Mouse (Mus musculus): Measurements from ENCODE around the gene Plxdc2.

Plxdc2 gene

GRCm38 (mm10) chr2:16356106-16356818, at the start of gene Plxdc2:
Gene Plxdc2 (plus strand): TSS chr2:16356304.
- DNase-seq (ENCODE audit: low read depth), result peak; percentile 35

DNA sequence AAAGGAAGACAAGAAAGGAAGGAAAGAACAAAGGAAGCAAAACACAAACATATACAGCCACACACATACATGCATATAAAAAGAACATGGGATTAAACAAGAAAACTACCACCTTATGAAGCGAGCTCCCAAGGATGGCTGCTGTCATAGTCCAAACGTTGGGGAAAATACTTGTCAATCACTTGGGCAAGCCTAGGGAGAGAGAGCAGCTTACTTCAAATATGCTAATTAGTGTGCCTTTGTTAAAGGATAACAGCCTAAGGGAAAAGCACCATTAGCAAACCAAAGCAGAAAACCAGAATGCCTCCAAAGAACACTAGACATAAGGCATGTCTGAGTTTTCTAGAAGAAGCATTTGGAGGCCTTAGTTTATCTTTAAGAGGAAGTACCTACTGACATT, 45.7 kb upstream of the Plxdc2 start:
- DNase-seq (ENCODE audit: low read depth), result no peak

- DNase-seq (ENCODE audit: low read depth), result peak; percentile 48
Observed at GRCm38 (mm10) chr2:16312400-16313070, 43.6 kb upstream of the Plxdc2 start.

DNA sequence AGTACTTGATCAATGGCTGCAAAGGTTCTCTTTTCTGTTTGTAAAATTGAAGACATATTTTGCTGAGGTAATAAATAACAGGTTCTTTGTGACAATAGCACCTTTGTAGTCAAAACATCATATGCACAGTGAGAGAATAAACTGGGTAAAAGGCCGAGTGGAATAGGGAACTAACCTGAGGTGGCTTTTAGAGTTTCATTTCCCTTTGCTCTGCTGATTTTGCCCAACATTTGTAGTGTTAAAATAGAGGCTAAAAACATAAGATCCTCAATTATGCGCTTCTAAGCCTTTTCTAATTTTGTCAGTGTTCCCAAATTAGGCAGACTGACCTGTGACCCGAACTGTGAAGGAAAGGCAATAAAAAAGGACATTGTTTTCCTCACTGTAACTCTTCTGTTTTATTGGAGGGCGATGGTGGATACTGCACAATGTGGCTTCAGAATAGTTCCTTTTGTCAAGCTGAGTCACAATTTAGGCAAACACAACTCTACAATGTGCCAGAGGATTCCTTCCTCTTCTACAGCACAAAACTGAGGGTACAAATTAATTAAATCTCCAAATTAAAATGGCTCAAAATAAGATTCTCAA, 20.8 kb upstream of the Plxdc2 start:
- no peak for DNase-seq (ENCODE audit: low read depth)

- DNase-seq (ENCODE audit: low read depth), result no peak
Observed at GRCm38 (mm10) chr2:16344564-16344963, 11.5 kb upstream of the Plxdc2 start.

DNA sequence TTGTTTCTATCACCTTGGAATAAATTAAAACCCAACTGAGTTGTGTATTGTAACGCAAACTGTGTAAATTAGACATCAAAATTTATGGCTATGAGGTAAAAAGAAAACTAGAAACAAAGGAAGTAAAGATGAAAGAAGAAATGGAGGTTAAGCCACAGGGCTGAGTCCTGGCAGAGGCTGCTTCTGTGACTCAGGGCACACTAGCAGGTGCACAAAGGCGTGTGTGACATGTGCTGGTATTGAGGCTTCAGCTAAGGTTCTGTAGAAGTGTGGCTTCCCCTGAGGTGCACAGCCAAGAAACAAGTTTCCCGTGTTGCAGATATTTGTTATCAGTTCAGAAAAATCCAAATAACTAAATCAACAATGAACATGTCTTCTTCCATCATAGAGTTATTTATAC, 5.0 kb upstream of the Plxdc2 start:
- no peak for DNase-seq (ENCODE audit: low read depth)

- peak; percentile 31 for DNase-seq (ENCODE audit: low read depth)
Observed at GRCm38 (mm10) chr2:16355611-16356105, 446 bp upstream of the Plxdc2 start.

DNA sequence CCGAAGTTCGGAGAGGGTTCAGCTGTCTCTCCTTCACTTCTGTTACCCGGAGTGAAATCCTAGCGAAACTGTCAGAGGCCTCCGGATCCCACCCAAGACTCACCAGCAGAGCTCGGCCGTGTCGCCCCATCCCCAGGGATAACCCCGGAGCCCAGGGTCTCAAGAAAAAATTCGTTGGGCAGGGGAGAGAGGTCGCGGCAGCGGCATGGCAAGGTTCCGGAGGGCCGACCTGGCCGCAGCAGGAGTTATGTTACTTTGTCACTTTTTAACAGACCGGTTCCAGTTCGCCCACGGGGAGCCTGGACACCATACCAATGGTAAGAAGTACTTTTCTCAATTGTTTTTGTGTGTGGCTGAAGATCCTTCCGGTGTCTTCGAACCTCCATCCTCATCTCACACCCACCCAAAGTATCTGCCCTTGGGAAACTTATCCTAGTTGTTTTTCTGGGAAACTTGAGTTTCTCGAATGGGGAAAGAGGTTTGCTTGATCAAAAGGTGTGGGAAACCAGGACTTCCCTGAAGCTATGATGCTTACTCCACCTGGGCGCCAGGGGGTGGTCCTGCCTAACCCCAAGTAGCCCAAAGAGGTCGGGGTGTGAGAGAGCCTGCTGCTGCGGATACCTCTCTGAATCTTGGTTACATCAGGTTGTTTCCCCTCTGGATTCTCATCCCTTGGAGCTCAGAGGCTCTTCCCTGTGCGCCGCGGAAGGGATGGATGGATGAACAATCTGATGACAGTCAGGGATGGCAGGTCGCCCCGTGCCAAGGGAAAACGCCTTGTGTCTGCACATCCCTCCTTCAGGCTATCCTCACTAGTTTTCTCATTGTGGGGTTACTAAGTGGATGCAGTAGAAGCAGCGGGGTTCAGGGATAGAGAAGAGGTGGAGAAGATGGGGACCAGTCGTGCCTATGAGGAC, 1.1 kb downstream of the Plxdc2 start:
- DNase-seq (ENCODE audit: low read depth), result no peak

DNA sequence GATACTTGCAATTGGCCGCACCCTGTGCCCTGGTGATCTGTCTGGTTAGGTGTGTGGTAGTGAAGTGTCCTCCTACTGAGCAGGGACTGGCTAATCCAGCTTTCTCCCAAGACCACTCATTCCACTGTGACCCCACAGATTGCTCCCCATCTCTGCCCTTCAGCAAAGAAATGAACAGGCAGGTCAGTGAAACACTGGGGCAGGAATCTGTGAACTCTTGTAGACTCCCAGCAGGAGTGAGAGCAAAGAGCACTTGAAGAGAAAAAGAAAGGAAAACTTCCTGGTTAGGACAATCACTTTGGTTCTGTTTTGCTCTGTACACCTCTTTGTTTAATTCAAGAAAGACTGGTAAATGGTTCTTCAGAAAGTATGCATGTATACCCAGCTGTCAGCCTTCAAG, 1.8 kb downstream of the Plxdc2 start:
- no peak for DNase-seq (ENCODE audit: low read depth)

DNA sequence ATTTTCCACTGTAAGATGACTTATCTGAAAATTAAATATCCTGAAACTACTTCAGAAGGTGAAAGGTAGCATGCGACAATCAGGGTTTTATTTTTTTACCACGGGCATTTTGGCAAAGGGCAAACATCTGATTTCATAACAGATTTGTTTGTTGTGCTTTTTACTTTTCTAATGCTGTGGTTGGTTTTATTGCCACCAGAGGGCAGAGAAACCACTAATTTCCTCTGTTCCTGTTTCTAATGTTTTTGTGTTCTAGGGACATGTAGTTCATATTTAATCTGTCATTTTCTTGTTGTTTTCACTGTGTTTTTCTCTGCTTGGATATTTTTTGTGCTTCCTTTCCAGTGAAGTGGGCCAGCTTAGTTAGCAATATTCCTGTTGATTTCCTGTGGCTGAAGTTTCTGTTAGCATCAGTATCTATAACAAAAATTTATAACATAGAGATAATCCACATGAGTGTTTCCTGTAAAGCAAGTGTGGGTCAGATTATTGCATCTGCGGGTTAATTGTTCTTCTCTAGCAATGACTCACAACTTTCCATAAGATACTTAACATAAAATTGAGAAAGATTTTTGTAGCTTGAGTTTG, 3.3 kb downstream of the Plxdc2 start:
- peak; percentile 12 for DNase-seq (ENCODE audit: low read depth)

GRCm38 (mm10) chr2:16364749-16365148, 8.6 kb downstream of the Plxdc2 start:
- DNase-seq (ENCODE audit: low read depth), result no peak

DNA sequence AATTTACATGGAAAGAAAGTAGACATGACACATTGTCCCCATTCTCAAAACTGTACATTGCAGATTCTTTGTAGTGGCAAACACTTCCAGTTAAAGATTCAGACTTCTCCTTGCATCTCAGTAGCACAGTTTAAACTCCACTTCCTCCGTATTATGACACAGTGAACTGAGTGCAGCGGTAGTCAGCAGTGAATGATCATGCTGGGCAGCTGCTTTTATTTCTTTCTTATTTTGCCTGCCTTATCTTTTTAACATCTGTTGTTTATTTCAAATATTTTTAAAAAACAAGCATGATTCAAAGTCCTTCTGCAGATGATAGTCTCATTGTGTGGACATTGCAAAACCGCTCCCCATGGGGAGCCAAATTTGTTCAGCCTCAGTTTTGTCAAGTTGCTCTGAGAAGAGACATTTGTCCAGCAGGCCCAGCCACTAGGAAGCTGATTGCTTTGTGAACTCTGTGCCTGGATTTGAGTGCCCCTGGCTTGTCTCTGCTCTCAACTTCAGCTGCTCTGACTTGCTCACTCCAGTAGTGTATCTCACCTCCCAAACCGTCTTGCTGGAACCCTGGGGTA, 9.8 kb downstream of the Plxdc2 start:
- DNase-seq (ENCODE audit: low read depth), result no peak

DNA sequence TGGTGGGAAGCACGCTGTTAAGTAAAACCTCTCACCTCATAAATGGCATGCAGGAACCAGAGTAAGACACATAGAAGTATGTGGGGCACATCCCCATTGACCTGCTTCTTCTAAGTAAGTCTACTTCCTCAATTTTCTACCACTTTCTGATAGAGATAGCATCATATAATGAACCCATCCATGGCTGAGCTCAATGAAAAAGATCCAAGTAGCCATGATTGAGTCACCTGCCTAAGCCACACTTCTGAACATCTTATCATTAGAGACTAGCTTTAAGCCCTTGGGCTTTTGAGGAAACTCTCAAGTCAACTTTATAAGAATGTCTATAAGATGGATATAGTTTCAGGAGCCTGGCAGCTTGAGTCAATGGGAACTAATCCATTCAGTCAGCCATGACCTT, 14.3 kb downstream of the Plxdc2 start:
- no peak for DNase-seq (ENCODE audit: low read depth)

DNA sequence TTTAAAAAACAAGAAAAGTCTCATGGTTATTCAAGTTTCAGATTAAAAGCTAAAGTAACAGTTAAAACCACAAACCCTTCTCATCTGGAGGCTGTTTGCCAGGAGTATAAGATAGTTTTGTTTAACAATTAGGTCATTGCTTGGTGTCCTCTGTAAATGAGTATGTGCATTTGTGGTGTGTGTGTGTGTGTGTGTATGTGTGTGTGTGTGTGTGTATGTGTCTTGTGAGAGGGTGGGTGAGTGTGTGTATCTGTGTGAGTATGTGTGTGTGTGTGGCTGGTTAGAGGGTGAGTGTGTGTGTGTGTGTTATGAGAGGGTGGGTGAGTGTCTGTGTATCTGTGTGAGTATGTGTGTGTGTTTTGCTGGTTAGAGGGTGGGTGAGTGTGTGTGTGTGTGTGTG, 18.2 kb downstream of the Plxdc2 start:
- no peak for DNase-seq (ENCODE audit: low read depth)

DNA sequence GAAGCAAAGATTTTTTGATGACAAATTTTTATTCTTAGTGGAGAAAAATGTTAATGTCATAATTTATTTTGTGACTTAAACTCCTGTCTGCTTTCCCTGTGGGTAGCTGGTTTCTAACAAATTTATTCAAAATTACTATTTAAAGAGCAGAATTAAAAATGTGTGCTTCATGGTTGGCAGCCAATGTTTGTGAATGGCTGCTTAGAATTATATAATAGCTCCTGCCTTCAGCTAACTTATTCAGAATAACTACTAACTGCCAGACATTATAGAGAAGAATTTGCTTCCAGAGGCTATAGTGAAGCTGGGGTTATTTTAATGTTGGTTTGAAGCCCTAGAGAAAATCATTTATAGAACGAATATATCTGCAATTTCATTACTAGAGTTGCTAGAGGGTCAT, 30.1 kb downstream of the Plxdc2 start:
- no peak for DNase-seq (ENCODE audit: low read depth)

GRCm38 (mm10) chr2:16386692-16387091, 30.6 kb downstream of the Plxdc2 start:
- DNase-seq (ENCODE audit: low read depth), result no peak

GRCm38 (mm10) chr2:16387787-16388186, 31.7 kb downstream of the Plxdc2 start:
- DNase-seq (ENCODE audit: low read depth), result no peak

GRCm38 (mm10) chr2:16397501-16397900, 41.4 kb downstream of the Plxdc2 start:
- DNase-seq (ENCODE audit: low read depth), result no peak

DNA sequence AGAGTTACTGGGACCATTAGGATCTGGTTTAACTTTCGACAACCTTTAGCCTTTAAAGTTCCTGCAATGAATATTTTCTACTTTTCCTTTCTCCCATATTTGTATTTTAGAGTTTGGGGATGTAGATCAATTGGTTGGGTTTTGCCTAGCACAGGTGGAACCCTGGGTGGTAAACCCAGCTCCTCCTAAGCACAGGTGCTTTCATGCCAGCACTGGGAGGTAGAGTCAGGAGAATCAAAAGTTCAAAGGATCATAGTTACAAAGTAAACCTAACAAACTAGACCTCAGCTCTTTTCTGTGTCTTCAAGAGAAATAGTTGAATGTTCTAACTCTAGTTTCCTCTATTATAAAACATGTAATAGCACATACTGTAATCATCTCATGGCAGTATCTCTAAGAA, 41.9 kb downstream of the Plxdc2 start:
- no peak for DNase-seq (ENCODE audit: low read depth)

DNA sequence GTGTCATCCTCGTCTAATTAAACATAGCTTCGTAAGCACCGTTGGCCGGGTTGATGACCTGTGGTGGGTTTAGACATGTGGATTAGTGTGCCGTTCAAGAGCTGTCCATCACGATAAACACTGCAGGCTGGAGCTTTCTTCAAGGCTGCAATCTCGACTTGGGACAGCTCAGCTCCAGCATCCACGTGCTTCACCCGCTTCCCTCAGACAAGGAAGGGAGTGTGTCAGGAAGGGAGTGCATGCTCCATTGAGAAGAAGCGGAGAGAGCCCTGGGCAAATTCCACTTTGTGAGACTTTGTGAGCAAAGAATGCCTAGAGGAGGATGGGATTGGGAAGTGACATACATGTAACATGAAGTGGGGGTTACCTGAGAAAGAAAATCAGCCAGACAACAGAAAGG, 42.8 kb downstream of the Plxdc2 start:
- no peak for DNase-seq (ENCODE audit: low read depth)

DNA sequence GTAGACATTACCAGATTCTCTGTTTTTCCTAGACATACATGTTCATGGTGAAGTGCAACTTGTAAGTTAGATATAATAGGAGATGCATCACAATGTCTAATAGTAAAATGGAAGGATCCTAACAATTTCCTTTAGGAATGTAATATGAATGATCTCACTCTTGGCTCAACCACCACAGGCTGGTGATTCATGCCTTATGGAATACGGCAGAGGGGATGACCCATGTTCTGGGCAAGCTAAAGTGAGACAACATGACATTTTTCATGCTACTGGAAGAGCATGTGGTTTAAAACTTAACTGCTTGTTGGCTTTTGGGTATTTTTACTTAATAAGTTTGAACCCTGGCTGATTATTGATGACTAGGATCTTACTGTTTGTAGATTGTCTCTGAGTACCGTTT, 50.4 kb downstream of the Plxdc2 start:
- no peak for DNase-seq (ENCODE audit: low read depth)

All from naive thymus-derived CD4-positive, alpha-beta T cell, adult 2 months (primary cell).